Mouse (Mus musculus) CH12.LX (cell line): ENCODE results near the gene Mpp5. TPM values are rescaled to one million over a fixed set of nuclear protein-coding genes. Genes with fewer than 3 reads are reported as not detected.

Experiments
- DNase-seq: peaks from one replicate; pipeline ENCODE4 v3.0.0-alpha.2; 2013; ENCODE audit errors: extremely low read depth
- H3K27ac ChIP-seq: 2 replicates; pipeline ENCODE4 v1.5.1; 2012; ENCODE audit warnings: low read depth, mild to moderate bottlenecking, control low read depth, moderate library complexity; ENCODE audit not compliant: insufficient read depth
- H3K27me3 ChIP-seq: replicated peaks from 2 replicates; pipeline ENCODE3; 2012; ENCODE audit warnings: inconsistent platforms
- H3K36me3 ChIP-seq, 2 experiments: replicated peaks in 1 of 2; 2 replicates each; pipeline versions ENCODE3 to v1.6.1; 2012; ENCODE audit warnings: inconsistent platforms in 1 of 2, low read length in 1 of 2, mild to moderate bottlenecking in 1 of 2, mixed read lengths in 1 of 2, moderate library complexity in 1 of 2; ENCODE audit not compliant: control insufficient read depth in 1 of 2, insufficient read depth in 1 of 2
- H3K4me1 ChIP-seq, 2 experiments: 2 replicates each; pipeline ENCODE4 v1.6.1; 2012; ENCODE audit warnings: inconsistent platforms in 1 of 2, moderate library complexity in 1 of 2; ENCODE audit not compliant: insufficient read depth in 2 of 2, control insufficient read depth in 1 of 2
- H3K4me2 ChIP-seq: 2 replicates; pipeline ENCODE4 v1.6.1; 2012; ENCODE audit warnings: low read depth, mild to moderate bottlenecking, control low read depth; ENCODE audit not compliant: poor library complexity, insufficient read depth, severe bottlenecking
- H3K4me3 ChIP-seq, 3 experiments: fragments of 150-350 bp in 1 of 3; sonication (generic) in 1 of 3; replicated peaks in 1 of 3; 2 replicates each; pipeline versions ENCODE3 to v1.5.1; 2011 to 2012; ENCODE audit warnings: low read depth in 2 of 3, low read length in 2 of 3, mild to moderate bottlenecking in 2 of 3, moderate library complexity in 2 of 3, control low read depth in 1 of 3, improper control_type of control experiment in 1 of 3, inconsistent platforms in 1 of 3, mixed read lengths in 1 of 3; ENCODE audit not compliant: poor library complexity in 1 of 3
- H3K79me2 ChIP-seq: replicated peaks from 2 replicates; pipeline ENCODE4 v1.6.1; 2012; ENCODE audit warnings: mild to moderate bottlenecking, moderate library complexity; ENCODE audit not compliant: control insufficient read depth, poor library complexity, insufficient read depth, severe bottlenecking; ENCODE audit errors: extremely low read depth
- H3K9ac ChIP-seq: 2 replicates; pipeline ENCODE4 v1.6.1; 2012; ENCODE audit warnings: low read depth, mild to moderate bottlenecking, control low read depth, moderate library complexity; ENCODE audit not compliant: insufficient read depth
- H3K9me3 ChIP-seq: replicated peaks from 2 replicates; pipeline ENCODE3; 2012; ENCODE audit warnings: low read length, inconsistent platforms, mixed read lengths
- CTCF ChIP-seq, 2 experiments: IDR thresholded peaks in 1 of 2; conservative IDR thresholded peaks in 1 of 2; 2 replicates each; pipeline ENCODE4 v1.5.1; 2011 to 2012; ENCODE audit warnings: low read depth in 2 of 2, low read length in 2 of 2, improper control_type of control experiment in 1 of 2, inconsistent platforms in 1 of 2, mild to moderate bottlenecking in 1 of 2, moderate library complexity in 1 of 2
- ETS1 ChIP-seq: conservative IDR thresholded peaks from 2 replicates; pipeline ENCODE4 v1.6.1; 2012; ENCODE audit warnings: low read depth, mild to moderate bottlenecking, inconsistent platforms, low read length, improper control_type of control experiment, moderate library complexity
- GABPA ChIP-seq: IDR thresholded peaks from 2 replicates; pipeline ENCODE4 v1.6.1; 2012; ENCODE audit warnings: low read depth, low read length, improper control_type of control experiment, inconsistent platforms; ENCODE audit not compliant: insufficient replicate concordance
- IRF4 ChIP-seq: IDR thresholded peaks from 2 replicates; pipeline ENCODE4 v1.6.1; 2014; ENCODE audit warnings: low read depth, mild to moderate bottlenecking, inconsistent platforms, low read length, improper control_type of control experiment
- JUN ChIP-seq: IDR thresholded peaks from 2 replicates; pipeline ENCODE4 v1.6.1; 2011; ENCODE audit warnings: low read depth, mild to moderate bottlenecking, low read length, improper control_type of control experiment, moderate library complexity; ENCODE audit not compliant: insufficient read depth
- JUND ChIP-seq: conservative IDR thresholded peaks from 2 replicates; pipeline ENCODE4 v1.6.1; 2011; ENCODE audit warnings: low read depth, low read length, improper control_type of control experiment
- MXI1 ChIP-seq: IDR thresholded peaks from 2 replicates; pipeline ENCODE4 v1.6.1; 2011; ENCODE audit warnings: mild to moderate bottlenecking, low read depth, low read length, improper control_type of control experiment
- MYC ChIP-seq: IDR thresholded peaks from 2 replicates; pipeline ENCODE4 v1.6.1; 2011; ENCODE audit warnings: low read depth, mild to moderate bottlenecking, improper control_type of control experiment, low read length
- NELFE ChIP-seq: IDR thresholded peaks from 2 replicates; pipeline ENCODE4 v1.6.1; 2011; ENCODE audit warnings: low read depth, low read length, improper control_type of control experiment
- POLR2A ChIP-seq: IDR thresholded peaks from 2 replicates; pipeline ENCODE4 v1.6.1; 2011; ENCODE audit warnings: low read depth, mild to moderate bottlenecking, improper control_type of control experiment, low read length
- POLR2AphosphoS2 ChIP-seq: IDR thresholded peaks from 2 replicates; pipeline ENCODE4 v1.6.1; 2011; ENCODE audit warnings: low read depth, low read length, improper control_type of control experiment
- RAD21 ChIP-seq: IDR thresholded peaks from 2 replicates; pipeline ENCODE4 v1.6.1; 2011; ENCODE audit warnings: low read depth, mild to moderate bottlenecking, low read length, improper control_type of control experiment, moderate library complexity
- RCOR1 ChIP-seq: conservative IDR thresholded peaks from 2 replicates; pipeline ENCODE4 v1.6.1; 2012; ENCODE audit warnings: low read depth, mild to moderate bottlenecking, inconsistent platforms, low read length, improper control_type of control experiment
- SIN3A ChIP-seq: IDR thresholded peaks from 2 replicates; pipeline ENCODE4 v1.6.1; 2012; ENCODE audit warnings: low read length, improper control_type of control experiment, inconsistent platforms
- SMC3 ChIP-seq: IDR thresholded peaks from 2 replicates; pipeline ENCODE4 v1.6.1; 2011; ENCODE audit warnings: low read depth, low read length, improper control_type of control experiment
- TCF12 ChIP-seq: IDR thresholded peaks from 2 replicates; pipeline ENCODE4 v1.6.1; 2014; ENCODE audit warnings: low read depth, mild to moderate bottlenecking, inconsistent platforms, low read length, improper control_type of control experiment
- ZKSCAN1 ChIP-seq: IDR thresholded peaks from 2 replicates; pipeline ENCODE4 v1.6.1; 2012; ENCODE audit warnings: low read depth, inconsistent platforms, low read length, improper control_type of control experiment, borderline replicate concordance
- ZNF384 ChIP-seq: IDR thresholded peaks from 2 replicates; pipeline ENCODE4 v1.6.1; 2012; ENCODE audit warnings: low read depth, low read length, improper control_type of control experiment, inconsistent platforms
- dilution Hi-C: fragments of 300-500 bp; cut with MboI; formaldehyde crosslinking; loops from 2 replicates; pipeline ENCODE4 v1.14.3; 2020; ENCODE audit warnings: low sequenced_read_pairs; ENCODE audit not compliant: extremely low pct_unique_long_range_greater_than_20kb, extremely low pct_ligation_motif_present
- in situ Hi-C: fragments of 300-500 bp; cut with MboI; formaldehyde crosslinking; loops from 3 replicates; pipeline ENCODE4 v1.14.3; 2019; ENCODE audit warnings: low sequenced_read_pairs, low pct_ligation_motif_present, low pct_unique_long_range_greater_than_20kb, mixed read lengths
- polyA plus RNA-seq: library from polyadenylated mRNA; unstranded; fragments of >175 nt; gene quantifications from 2 replicates; pipeline ENCODE4 v1.2.1, GENCODE M21; 2012; ENCODE audit warnings: low read depth; ENCODE audit not compliant: insufficient read length
- total RNA-seq, 2 experiments: library from RNA; depleted of rRNA; stranded (reverse); fragments of 300-350 nt in 1 of 2; fragments of >200 nt in 1 of 2; gene quantifications; 2 replicates each; pipeline ENCODE4 v1.2.3; 2012 to 2014

Gene Mpp5
- total and polyA plus RNA-seq, 3 experiments, result 9.9 to 14.2 (median 13.6) TPM

DNA sequence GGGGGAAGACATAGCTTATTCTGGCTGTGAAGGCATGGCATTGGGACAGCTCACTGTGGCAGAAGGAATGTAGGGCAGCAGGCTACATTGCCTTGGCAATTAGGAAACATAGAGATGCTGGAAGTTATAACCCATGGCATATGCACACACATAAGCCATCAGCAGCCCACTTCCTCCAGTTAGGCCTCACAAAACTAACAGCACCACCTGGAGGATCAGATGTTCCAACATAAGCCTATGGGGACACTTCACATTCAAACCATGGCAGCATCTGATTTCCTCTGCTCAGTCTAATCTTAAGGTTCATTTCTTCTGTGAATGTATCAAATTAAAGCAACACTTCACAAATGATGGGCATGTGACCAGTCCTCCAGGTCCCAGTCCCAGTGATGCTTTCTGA, 65.7 kb downstream of the Mpp5 start:
- H3K4me2 ChIP-seq, result no peak overlapping the region
- H3K9ac ChIP-seq, result no peak overlapping the region
- no peaks in the 10 kb centered on the region for H3K79me2 ChIP-seq
- in situ Hi-C loops (loop anchor here (25.0 kb wide), 1 partner anchor 477 kb away; no protein-coding TSS in a partner anchor), dilution Hi-C loops (no loop called here)
- H3K27me3 ChIP-seq, result no peaks in the 10 kb centered on the region
- DNase-seq, result peak; percentile 16
- H3K27ac ChIP-seq, result no peak overlapping the region
- H3K4me3 ChIP-seq, result no peak overlapping the region
- H3K36me3 ChIP-seq, result peaks cover 0 to 18% of the 10 kb centered on the region in 2 experiments
- no peaks in the 10 kb centered on the region for H3K9me3 ChIP-seq
- TF ChIP-seq SMC3 (peak; percentile 40), POLR2AphosphoS2 (no peak), JUND (no peak), RAD21 (peak; percentile 41), IRF4 (no peak), CTCF (conservative IDR thresholded peaks at IDR 0.05 in 1 of 2, IDR thresholded peaks at IDR 0.05 in 1 of 2; ENCODE audit: low read depth in 2 of 2, low read length in 2 of 2) (peak in 1 of 2 experiments; percentile 46; a peak in 2 of 4 replicates)
- peaks cover 2 to 5% of the 10 kb centered on the region in 2 experiments; a peak in 3 of 4 replicates for H3K4me1 ChIP-seq

DNA sequence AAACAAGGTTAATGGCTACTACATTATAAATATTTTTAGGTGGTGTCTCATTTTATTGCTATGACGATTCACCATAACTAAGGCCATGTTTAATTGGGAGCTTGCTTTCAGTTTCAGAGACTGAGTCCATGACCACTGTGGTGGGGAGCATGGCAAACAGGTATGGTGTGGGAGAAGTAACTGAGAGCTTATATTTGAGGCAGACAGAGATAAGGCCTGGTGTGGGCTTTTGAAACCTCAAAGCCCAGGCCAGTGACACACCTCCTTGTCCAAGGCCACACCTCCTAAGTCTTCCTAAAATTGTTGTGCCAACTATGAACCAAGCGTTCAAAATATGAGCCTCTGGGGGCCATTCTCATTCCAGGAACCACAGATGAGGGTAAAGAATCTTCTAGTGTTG, 85.8 kb downstream of the Mpp5 start:
- Histone ChIP-seq H3K9ac (no peak overlapping the region), H3K27me3 (no peaks in the 10 kb centered on the region), H3K79me2 (no peaks in the 10 kb centered on the region), H3K4me2 (no peak overlapping the region), H3K27ac (no peak overlapping the region), H3K4me3 (no peak overlapping the region), H3K9me3 (no peaks in the 10 kb centered on the region), H3K4me1 (no peaks in the 10 kb centered on the region), H3K36me3 (peaks cover 22 to 70% of the 10 kb centered on the region in 2 experiments)
- DNase-seq, result no peak
- in situ Hi-C loops (no loop called here), dilution Hi-C loops (no loop called here)
- TF ChIP-seq NELFE (no peak), MYC (no peak), IRF4 (no peak), POLR2A (no peak), JUN (no peak), ZKSCAN1 (no peak), SIN3A (no peak), ZNF384 (no peak), GABPA (no peak), RAD21 (no peak), SMC3 (no peak), RCOR1 (no peak), MXI1 (no peak), ETS1 (no peak), TCF12 (no peak)
